Mouse (Mus musculus) neural tube, embryonic 13.5 days (tissue): ENCODE measurements at regions not wholly inside any gene's neighbourhood (a gene's known extent, or its start where the extent isn't known, plus 50 kb on each side); places are given as distances from the start of the nearest gene placed in this dataset.

ENCODE experiments used
- ATAC-seq: fragments of 200-750 bp; cut with Nextera tagmentation; 2 replicates; pipeline ENCODE4 v1.8.0; 2017; ENCODE audit warnings: low read depth, mild to moderate bottlenecking, moderate TSS enrichment, moderate library complexity
- H3K27ac ChIP-seq: fragments of 300-500 bp; sonication (generic); replicated peaks from 2 replicates; pipeline ENCODE4 v1.5.1; 2015; ENCODE audit warnings: moderate library complexity, mild to moderate bottlenecking, inconsistent platforms
- H3K27me3 ChIP-seq: fragments of 300-500 bp; sonication (generic); 2 replicates; pipeline ENCODE4 v1.6.1; 2015; ENCODE audit warnings: mild to moderate bottlenecking, inconsistent platforms
- H3K36me3 ChIP-seq: fragments of 300-500 bp; sonication (generic); 2 replicates; pipeline ENCODE4 v1.6.1; 2015; ENCODE audit warnings: mild to moderate bottlenecking, inconsistent platforms
- H3K4me1 ChIP-seq: fragments of 300-500 bp; sonication (generic); replicated peaks from 2 replicates; pipeline ENCODE4 v1.6.1; 2015; ENCODE audit warnings: inconsistent platforms
- H3K4me2 ChIP-seq: fragments of 300-500 bp; sonication (generic); 2 replicates; pipeline ENCODE4 v1.6.1; 2015; ENCODE audit warnings: inconsistent platforms, mild to moderate bottlenecking, moderate library complexity
- H3K4me3 ChIP-seq: fragments of 300-500 bp; sonication (generic); 2 replicates; pipeline ENCODE4 v1.5.1; 2015; ENCODE audit warnings: mild to moderate bottlenecking, inconsistent platforms
- H3K9ac ChIP-seq: fragments of 300-500 bp; sonication (generic); 2 replicates; pipeline ENCODE4 v1.6.1; 2015; ENCODE audit warnings: moderate library complexity, mild to moderate bottlenecking, inconsistent platforms
- H3K9me3 ChIP-seq: fragments of 300-500 bp; sonication (generic); 2 replicates; pipeline ENCODE4 v1.6.1; 2016; ENCODE audit warnings: inconsistent platforms
- WGBS: fragments of 180-500 bp; shearing (Covaris S2); methylation state at CpG from one replicate; pipeline ENCODE4 v1.1.7; 2015; 5-methylcytosine and 5-hydroxymethylcytosine counted together

DNA sequence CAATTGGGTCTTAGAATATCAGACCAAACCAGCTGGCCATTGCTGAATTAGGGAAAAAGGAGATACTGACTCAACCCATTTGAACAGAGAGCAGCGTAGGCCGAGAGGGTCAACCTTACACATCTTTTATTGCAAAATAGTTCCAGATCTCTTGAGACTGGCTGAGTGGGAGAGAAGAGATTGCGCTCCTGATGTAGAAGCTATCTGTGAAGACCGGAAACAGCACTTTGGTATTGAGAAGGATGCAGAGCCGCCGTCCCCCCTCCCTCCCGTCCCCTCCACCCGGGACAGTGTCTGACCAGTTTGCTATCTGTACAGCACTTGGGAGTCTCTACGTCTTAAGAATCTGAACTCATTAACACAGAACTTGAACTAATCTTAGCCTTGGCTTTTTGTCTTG is 135.6 kb downstream of the Zfp365 start:
- Histone ChIP-seq H3K27ac (no peak overlapping the region), H3K4me3 (no peak overlapping the region), H3K36me3 (no peaks in the 10 kb centered on the region), H3K9ac (no peak overlapping the region), H3K4me2 (no peak overlapping the region), H3K9me3 (no peaks in the 10 kb centered on the region), H3K4me1 (no peaks in the 10 kb centered on the region), H3K27me3 (no peaks in the 10 kb centered on the region)
- 92% methylated on average over 9 of the region's 9 CpGs for WGBS
- ATAC-seq: no peak

- 89% methylated on average over 8 of the region's 8 CpGs for WGBS
- H3K27ac ChIP-seq: no peak overlapping the region
- no peak overlapping the region for H3K4me2 ChIP-seq
- no peaks in the 10 kb centered on the region for H3K36me3 ChIP-seq
- no peak overlapping the region for H3K9ac ChIP-seq
- H3K4me3 ChIP-seq: no peak overlapping the region
- no peaks in the 10 kb centered on the region for H3K27me3 ChIP-seq
- no peaks in the 10 kb centered on the region for H3K4me1 ChIP-seq
- no peaks in the 10 kb centered on the region for H3K9me3 ChIP-seq
- ATAC-seq: no peak
Measured at GRCm38 (mm10) chr10:67771796-67772195, 140.7 kb downstream of the Zfp365 start.

DNA sequence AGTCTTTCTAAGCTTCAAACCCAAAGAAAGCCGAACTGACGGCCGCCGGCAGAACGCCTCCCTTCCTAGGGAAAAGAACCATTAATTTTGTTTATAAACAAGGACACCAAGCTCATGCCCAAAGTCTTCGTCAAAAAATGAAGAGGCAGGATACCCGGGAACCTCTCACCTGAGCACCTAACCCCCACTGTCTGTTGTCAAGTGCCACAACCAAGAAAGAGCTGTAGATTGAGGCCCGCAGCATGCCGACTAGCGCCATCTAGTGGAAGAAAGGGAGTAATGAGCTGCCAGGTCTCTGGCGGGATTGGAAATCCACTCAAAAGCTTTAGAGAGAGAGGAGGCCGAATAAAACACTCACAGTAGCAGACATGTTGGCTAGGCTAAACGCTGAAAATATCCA is 146.4 kb downstream of the Zfp365 start:
- Histone ChIP-seq H3K4me1 (no peaks in the 10 kb centered on the region), H3K4me3 (no peak overlapping the region), H3K27ac (no peak overlapping the region), H3K9ac (no peak overlapping the region), H3K9me3 (no peaks in the 10 kb centered on the region), H3K27me3 (no peaks in the 10 kb centered on the region), H3K36me3 (no peaks in the 10 kb centered on the region), H3K4me2 (no peak overlapping the region)
- ATAC-seq: no peak
- 43% methylated on average over 13 of the region's 13 CpGs for WGBS

DNA sequence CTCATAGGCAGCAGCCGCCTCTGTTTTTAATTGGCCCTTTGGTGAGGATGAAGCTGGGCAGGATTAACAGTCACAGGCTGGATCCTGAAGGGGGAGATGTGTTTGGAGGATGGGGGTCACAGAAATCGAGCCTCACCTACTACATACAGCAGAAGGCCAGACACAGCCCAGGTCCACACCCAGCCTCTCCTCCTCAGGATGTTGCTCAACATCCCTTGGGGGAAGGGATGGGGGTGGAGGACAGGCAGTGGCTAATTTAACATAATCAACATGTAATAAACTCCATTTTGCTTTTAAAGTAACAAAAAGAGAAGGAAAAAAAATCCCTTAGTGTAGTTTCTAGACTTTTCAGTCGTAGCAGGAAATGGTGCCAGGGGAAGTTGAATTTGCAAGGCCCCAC is 152.0 kb downstream of the Zfp365 start:
- ATAC-seq: no peak

GRCm38 (mm10) chr10:67748121-67748520 is 164.3 kb downstream of the Zfp365 start:
- Histone ChIP-seq H3K27me3 (no peaks in the 10 kb centered on the region), H3K4me1 (0 out of 2 replicates have a peak, but pooled peaks cover 2% of the 10 kb centered on the region), H3K4me2 (no peak overlapping the region), H3K27ac (no peak overlapping the region), H3K9me3 (no peaks in the 10 kb centered on the region), H3K36me3 (no peaks in the 10 kb centered on the region), H3K9ac (no peak overlapping the region), H3K4me3 (no peak overlapping the region)
- WGBS: 85% methylated on average over 4 of the region's 4 CpGs
- no peak for ATAC-seq

More for the DNA sequence above, 152.0 kb downstream of the Zfp365 start:
- no peaks in the 10 kb centered on the region for H3K36me3 ChIP-seq
- no peaks in the 10 kb centered on the region for H3K9me3 ChIP-seq
- WGBS: 70% methylated on average over 3 of the region's 3 CpGs
- no peak overlapping the region for H3K4me3 ChIP-seq
- H3K4me1 ChIP-seq: no peaks in the 10 kb centered on the region
- no peak overlapping the region for H3K27ac ChIP-seq
- H3K9ac ChIP-seq: no peak overlapping the region
- no peak overlapping the region for H3K4me2 ChIP-seq
- H3K27me3 ChIP-seq: no peaks in the 10 kb centered on the region

DNA sequence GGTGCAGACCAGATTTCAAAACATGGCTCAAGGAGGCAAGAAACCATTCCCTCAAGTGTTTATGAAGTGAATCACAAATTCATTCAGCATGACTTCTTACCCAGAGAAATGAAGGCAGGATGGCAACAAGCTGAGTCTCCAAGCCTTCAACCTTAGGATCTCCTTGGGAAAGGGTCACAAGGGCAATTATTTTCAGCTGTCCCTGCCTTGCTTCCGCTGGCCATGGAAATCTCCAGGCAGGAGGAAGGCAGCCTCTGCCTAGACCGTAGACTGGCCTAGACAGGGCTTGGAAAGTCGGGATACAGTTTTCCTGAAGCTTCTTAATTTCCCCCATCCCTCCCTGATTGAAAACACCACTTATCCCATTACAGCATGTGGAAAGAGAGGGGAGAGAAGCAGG is 165.0 kb downstream of the Zfp365 start:
- no peak overlapping the region for H3K4me3 ChIP-seq
- no peak overlapping the region for H3K4me2 ChIP-seq
- H3K9me3 ChIP-seq: no peaks in the 10 kb centered on the region
- H3K27ac ChIP-seq: no peak overlapping the region
- no peaks in the 10 kb centered on the region for H3K36me3 ChIP-seq
- no peaks in the 10 kb centered on the region for H3K27me3 ChIP-seq
- ATAC-seq: no peak
- no peak overlapping the region for H3K9ac ChIP-seq
- 0 out of 2 replicates have a peak, but pooled peaks cover 5% of the 10 kb centered on the region for H3K4me1 ChIP-seq
- 68% methylated on average over 3 of the region's 3 CpGs for WGBS

DNA sequence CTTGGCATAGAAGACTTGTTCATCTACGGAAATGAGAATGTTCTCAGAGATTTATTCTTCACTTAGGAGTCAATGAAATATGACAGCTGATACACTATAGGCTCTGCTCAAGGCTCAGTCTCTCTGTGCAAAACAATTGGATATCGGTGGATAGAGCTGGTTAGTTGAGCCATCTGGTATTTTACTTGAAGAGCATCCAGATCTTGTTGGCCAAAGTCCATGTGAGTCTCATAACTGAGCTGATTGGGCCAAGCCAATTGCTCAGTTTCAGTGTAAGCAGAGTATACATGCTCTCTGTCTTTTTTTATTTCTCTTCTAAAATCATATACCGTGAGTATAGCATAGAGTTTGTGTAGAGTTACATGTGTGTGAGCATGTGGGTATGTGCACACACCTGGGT is 166.3 kb downstream of the Zfp365 start:
- Histone ChIP-seq H3K9ac (no peak overlapping the region), H3K27me3 (no peaks in the 10 kb centered on the region), H3K27ac (no peak overlapping the region), H3K4me3 (no peak overlapping the region), H3K9me3 (no peaks in the 10 kb centered on the region), H3K36me3 (no peaks in the 10 kb centered on the region), H3K4me2 (no peak overlapping the region), H3K4me1 (0 out of 2 replicates have a peak, but pooled peaks cover 5% of the 10 kb centered on the region)
- ATAC-seq: no peak
- 89% methylated on average over 3 of the region's 3 CpGs for WGBS

DNA sequence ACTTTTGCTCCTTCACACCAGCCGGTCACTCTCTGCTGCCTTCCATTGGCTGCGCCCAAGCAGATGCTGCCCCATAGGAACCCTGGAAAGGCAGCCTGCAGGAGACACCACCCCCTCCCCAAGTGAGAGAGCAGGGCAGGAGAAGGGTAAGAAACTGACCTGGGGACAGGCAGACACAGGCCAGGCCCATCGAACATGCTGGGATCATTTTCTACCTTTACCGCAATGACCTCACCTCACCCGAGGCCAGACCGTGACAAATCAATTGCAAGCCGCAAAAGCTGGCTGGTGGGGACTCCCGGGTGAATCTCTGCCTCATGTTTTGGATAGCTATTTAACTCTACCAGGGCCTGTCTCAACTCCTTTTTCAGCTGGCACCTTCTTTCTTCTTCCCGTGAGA is 168.9 kb downstream of the Zfp365 start:
- 44% methylated on average over 9 of the region's 9 CpGs for WGBS
- no peaks in the 10 kb centered on the region for H3K36me3 ChIP-seq
- H3K4me1 ChIP-seq: 0 out of 2 replicates have a peak, but pooled peaks cover 5% of the 10 kb centered on the region
- no peaks in the 10 kb centered on the region for H3K9me3 ChIP-seq
- H3K4me3 ChIP-seq: no peak overlapping the region
- H3K27me3 ChIP-seq: no peaks in the 10 kb centered on the region
- ATAC-seq: no peak
- no peak overlapping the region for H3K4me2 ChIP-seq
- H3K9ac ChIP-seq: no peak overlapping the region
- H3K27ac ChIP-seq: no peak overlapping the region

DNA sequence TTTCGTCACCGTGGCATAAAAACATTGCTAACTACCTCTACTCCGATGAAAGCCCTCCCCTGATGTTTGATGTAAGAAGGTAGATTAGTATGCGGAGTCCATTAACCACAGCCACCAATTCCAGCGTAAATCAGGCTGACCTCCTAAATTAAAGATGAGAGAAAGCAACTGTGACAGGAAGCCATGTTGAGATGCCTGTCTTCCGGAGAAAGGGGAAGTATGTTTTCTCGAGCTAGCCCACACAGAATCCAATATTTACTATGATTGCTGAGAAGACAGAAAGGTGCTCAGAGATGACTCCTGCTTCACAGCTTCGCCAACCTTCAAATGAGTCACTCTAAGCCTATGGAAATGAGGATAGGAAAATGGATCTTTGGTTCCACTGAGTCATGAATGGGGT is 169.6 kb downstream of the Zfp365 start:
- Histone ChIP-seq H3K4me3 (no peak overlapping the region), H3K4me2 (no peak overlapping the region), H3K36me3 (no peaks in the 10 kb centered on the region), H3K9ac (no peak overlapping the region), H3K27ac (no peak overlapping the region), H3K9me3 (no peaks in the 10 kb centered on the region), H3K4me1 (0 out of 2 replicates have a peak, but pooled peaks cover 5% of the 10 kb centered on the region), H3K27me3 (no peaks in the 10 kb centered on the region)
- no peak for ATAC-seq
- WGBS: 47% methylated on average over 8 of the region's 8 CpGs

DNA sequence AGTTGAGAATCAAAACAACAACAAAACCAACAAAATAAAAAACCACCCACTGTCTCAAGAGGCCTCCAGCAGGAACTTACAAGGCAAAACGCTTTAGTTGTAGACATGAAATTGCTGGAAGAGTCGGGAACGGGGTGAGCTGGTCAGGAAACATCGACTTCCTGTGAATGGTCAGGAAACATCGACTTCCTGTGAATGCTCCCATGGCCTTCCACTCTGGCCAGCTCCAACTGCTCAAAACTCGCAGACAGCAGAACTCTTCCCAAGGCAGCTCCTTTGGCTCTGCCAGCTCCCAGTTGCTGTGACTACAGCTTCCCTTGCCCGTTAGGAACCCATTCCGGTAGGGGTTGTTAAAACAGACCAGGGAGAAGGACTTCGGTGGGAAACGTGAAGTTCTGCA is 170.2 kb downstream of the Zfp365 start:
- H3K4me1 ChIP-seq: 0 out of 2 replicates have a peak, but pooled peaks cover 5% of the 10 kb centered on the region
- H3K36me3 ChIP-seq: no peaks in the 10 kb centered on the region
- H3K27ac ChIP-seq: no peak overlapping the region
- WGBS: 67% methylated on average over 10 of the region's 10 CpGs
- H3K4me2 ChIP-seq: no peak overlapping the region
- no peaks in the 10 kb centered on the region for H3K27me3 ChIP-seq
- H3K9me3 ChIP-seq: no peaks in the 10 kb centered on the region
- ATAC-seq: no peak
- no peak overlapping the region for H3K4me3 ChIP-seq
- no peak overlapping the region for H3K9ac ChIP-seq

- H3K27me3 ChIP-seq: no peaks in the 10 kb centered on the region
- H3K36me3 ChIP-seq: no peaks in the 10 kb centered on the region
- no peaks in the 10 kb centered on the region for H3K9me3 ChIP-seq
- no peak overlapping the region for H3K9ac ChIP-seq
- H3K4me2 ChIP-seq: no peak overlapping the region
- ATAC-seq: no peak
- WGBS: 58% methylated on average over 1 of the region's 1 CpGs
- H3K27ac ChIP-seq: no peak overlapping the region
- H3K4me3 ChIP-seq: no peak overlapping the region
- H3K4me1 ChIP-seq: 0 out of 2 replicates have a peak, but pooled peaks cover 5% of the 10 kb centered on the region
Measured at GRCm38 (mm10) chr10:67739199-67739598, 173.3 kb downstream of the Zfp365 start.

DNA sequence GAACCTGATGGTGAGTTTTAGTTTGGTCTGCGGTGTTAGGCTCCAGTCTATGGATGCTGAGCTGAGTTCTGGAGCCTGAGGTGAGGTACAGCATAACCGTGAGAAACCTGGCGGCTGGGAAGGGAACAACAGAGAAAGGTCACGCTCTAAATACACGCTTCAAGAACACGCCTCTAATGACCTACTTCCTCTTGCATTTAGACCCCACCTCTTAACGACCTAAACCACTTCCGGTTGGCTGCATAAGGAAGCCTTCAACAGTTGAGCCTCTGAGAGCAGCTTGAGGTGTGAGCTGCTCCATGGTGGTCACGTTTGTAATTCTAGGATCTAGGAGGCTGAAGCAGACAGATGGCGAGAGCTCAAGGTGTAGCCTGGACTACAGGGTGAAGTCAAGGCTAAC is 175.8 kb downstream of the Zfp365 start:
- 88% methylated on average over 10 of the region's 10 CpGs for WGBS
- no peak for ATAC-seq
- Histone ChIP-seq H3K9ac (no peak overlapping the region), H3K9me3 (no peaks in the 10 kb centered on the region), H3K27me3 (no peaks in the 10 kb centered on the region), H3K4me2 (no peak overlapping the region), H3K4me3 (no peak overlapping the region), H3K36me3 (no peaks in the 10 kb centered on the region), H3K27ac (no peak overlapping the region), H3K4me1 (no peaks in the 10 kb centered on the region)

DNA sequence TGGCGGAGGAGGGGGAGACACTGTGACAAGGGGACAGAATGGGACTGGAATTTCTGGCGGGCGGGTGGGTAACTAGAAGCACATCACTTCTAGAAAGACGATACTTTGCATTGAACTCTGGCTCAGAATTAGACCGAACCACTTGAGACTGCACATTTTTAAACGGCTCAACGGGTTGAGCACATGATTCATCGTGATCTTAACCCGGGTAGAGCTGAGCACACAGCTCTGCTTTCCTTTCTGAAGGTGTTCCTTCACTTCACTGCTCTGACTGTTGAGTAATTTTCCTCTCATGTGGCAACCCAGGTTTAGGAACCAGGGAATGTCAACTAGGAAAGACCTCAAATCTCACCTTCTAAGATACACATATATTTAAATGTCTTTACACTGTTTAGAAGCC is 180.9 kb downstream of the Zfp365 start:
- H3K4me1 ChIP-seq: no peaks in the 10 kb centered on the region
- WGBS: 89% methylated on average over 8 of the region's 9 CpGs
- H3K27me3 ChIP-seq: no peaks in the 10 kb centered on the region
- no peak overlapping the region for H3K27ac ChIP-seq
- ATAC-seq: no peak
- no peak overlapping the region for H3K4me2 ChIP-seq
- no peak overlapping the region for H3K9ac ChIP-seq
- no peaks in the 10 kb centered on the region for H3K36me3 ChIP-seq
- no peak overlapping the region for H3K4me3 ChIP-seq
- H3K9me3 ChIP-seq: no peaks in the 10 kb centered on the region
